Mouse (Mus musculus): Measurements from ENCODE around the gene Cgrrf1. TPM values are rescaled to one million over a fixed set of nuclear protein-coding genes. Genes with fewer than 3 reads are reported as not detected.

The Cgrrf1 gene
- polyA plus RNA-seq, 1 experiment, result 78.5 TPM

- H3K4me3 ChIP-seq (ENCODE audit: control insufficient read depth, low read depth, low read length), result no peak overlapping the region
- TF ChIP-seq POLR2A (IDR thresholded peaks at IDR 0.05; ENCODE audit: control insufficient read depth, low read depth, low read length), result no peak
- TF ChIP-seq CTCF (IDR thresholded peaks at IDR 0.05; ENCODE audit: control insufficient read depth, insufficient read depth, insufficient replicate concordance, low read depth, low read length), result no peak
- no peaks in the 10 kb centered on the region for H3K36me3 ChIP-seq (ENCODE audit: control insufficient read depth, insufficient read depth, low read length)
- H3K27ac ChIP-seq (ENCODE audit: control insufficient read depth, insufficient read depth, low read depth, low read length), result no peak overlapping the region
- no peaks in the 10 kb centered on the region for H3K4me1 ChIP-seq (ENCODE audit: control insufficient read depth, insufficient read depth, low read length)
- H3K27me3 ChIP-seq (ENCODE audit: control insufficient read depth, insufficient read depth, low read length), result no peaks in the 10 kb centered on the region
Observed at GRCm38 (mm10) chr14:46848736-46849135, 16.8 kb downstream of the Cgrrf1 start.

GRCm38 (mm10) chr14:46849769-46850168, 17.8 kb downstream of the Cgrrf1 start:
- Histone ChIP-seq H3K27ac (ENCODE audit: control insufficient read depth, insufficient read depth, low read depth, low read length) (no peak overlapping the region), H3K36me3 (ENCODE audit: control insufficient read depth, insufficient read depth, low read length) (no peaks in the 10 kb centered on the region), H3K4me1 (ENCODE audit: control insufficient read depth, insufficient read depth, low read length) (no peaks in the 10 kb centered on the region), H3K4me3 (ENCODE audit: control insufficient read depth, low read depth, low read length) (no peak overlapping the region), H3K27me3 (ENCODE audit: control insufficient read depth, insufficient read depth, low read length) (no peaks in the 10 kb centered on the region)
- TF ChIP-seq CTCF (IDR thresholded peaks at IDR 0.05; ENCODE audit: control insufficient read depth, insufficient read depth, insufficient replicate concordance, low read depth, low read length), result no peak
- no peak for TF ChIP-seq POLR2A (IDR thresholded peaks at IDR 0.05; ENCODE audit: control insufficient read depth, low read depth, low read length)

- no peaks in the 10 kb centered on the region for H3K4me1 ChIP-seq (ENCODE audit: control insufficient read depth, insufficient read depth, low read length)
- TF ChIP-seq POLR2A (IDR thresholded peaks at IDR 0.05; ENCODE audit: control insufficient read depth, low read depth, low read length), result no peak
- TF ChIP-seq CTCF (IDR thresholded peaks at IDR 0.05; ENCODE audit: control insufficient read depth, insufficient read depth, insufficient replicate concordance, low read depth, low read length), result no peak
- no peaks in the 10 kb centered on the region for H3K27me3 ChIP-seq (ENCODE audit: control insufficient read depth, insufficient read depth, low read length)
- no peak overlapping the region for H3K4me3 ChIP-seq (ENCODE audit: control insufficient read depth, low read depth, low read length)
- no peak overlapping the region for H3K27ac ChIP-seq (ENCODE audit: control insufficient read depth, insufficient read depth, low read depth, low read length)
- no peaks in the 10 kb centered on the region for H3K36me3 ChIP-seq (ENCODE audit: control insufficient read depth, insufficient read depth, low read length)
Observed at GRCm38 (mm10) chr14:46853677-46854076, 21.8 kb downstream of the Cgrrf1 start.

- Histone ChIP-seq H3K4me1 (ENCODE audit: control insufficient read depth, insufficient read depth, low read length) (no peaks in the 10 kb centered on the region), H3K27ac (ENCODE audit: control insufficient read depth, insufficient read depth, low read depth, low read length) (no peak overlapping the region), H3K4me3 (ENCODE audit: control insufficient read depth, low read depth, low read length) (no peak overlapping the region), H3K27me3 (ENCODE audit: control insufficient read depth, insufficient read depth, low read length) (no peaks in the 10 kb centered on the region), H3K36me3 (ENCODE audit: control insufficient read depth, insufficient read depth, low read length) (no peaks in the 10 kb centered on the region)
- TF ChIP-seq CTCF (IDR thresholded peaks at IDR 0.05; ENCODE audit: control insufficient read depth, insufficient read depth, insufficient replicate concordance, low read depth, low read length), result no peak
- TF ChIP-seq POLR2A (IDR thresholded peaks at IDR 0.05; ENCODE audit: control insufficient read depth, low read depth, low read length), result no peak
Observed at GRCm38 (mm10) chr14:46862922-46863321, 31.0 kb downstream of the Cgrrf1 start.

GRCm38 (mm10) chr14:46880935-46881334, 49.0 kb downstream of the Cgrrf1 start:
- H3K27ac ChIP-seq (ENCODE audit: control insufficient read depth, insufficient read depth, low read depth, low read length), result no peak overlapping the region
- peaks cover 3% of the 10 kb centered on the region for H3K27me3 ChIP-seq (ENCODE audit: control insufficient read depth, insufficient read depth, low read length)
- peaks cover 24% of the 10 kb centered on the region for H3K4me1 ChIP-seq (ENCODE audit: control insufficient read depth, insufficient read depth, low read length)
- H3K36me3 ChIP-seq (ENCODE audit: control insufficient read depth, insufficient read depth, low read length), result no peaks in the 10 kb centered on the region
- TF ChIP-seq CTCF (IDR thresholded peaks at IDR 0.05; ENCODE audit: control insufficient read depth, insufficient read depth, insufficient replicate concordance, low read depth, low read length) (peak; percentile 69; the same call in 1 of the 2 replicates), POLR2A (IDR thresholded peaks at IDR 0.05; ENCODE audit: control insufficient read depth, low read depth, low read length) (no peak)
- no peak overlapping the region for H3K4me3 ChIP-seq (ENCODE audit: control insufficient read depth, low read depth, low read length)

GRCm38 (mm10) chr14:46881581-46882430, 49.9 kb downstream of the Cgrrf1 start:
- Histone ChIP-seq H3K27me3 (ENCODE audit: control insufficient read depth, insufficient read depth, low read length) (peaks cover 3% of the 10 kb centered on the region), H3K27ac (ENCODE audit: control insufficient read depth, insufficient read depth, low read depth, low read length) (no peak overlapping the region), H3K4me1 (ENCODE audit: control insufficient read depth, insufficient read depth, low read length) (peaks cover 24% of the 10 kb centered on the region), H3K36me3 (ENCODE audit: control insufficient read depth, insufficient read depth, low read length) (no peaks in the 10 kb centered on the region), H3K4me3 (ENCODE audit: control insufficient read depth, low read depth, low read length) (peak overlapping the region; percentile 58)
- no peak for TF ChIP-seq CTCF (IDR thresholded peaks at IDR 0.05; ENCODE audit: control insufficient read depth, insufficient read depth, insufficient replicate concordance, low read depth, low read length)
- no peak for TF ChIP-seq POLR2A (IDR thresholded peaks at IDR 0.05; ENCODE audit: control insufficient read depth, low read depth, low read length)

- peak within 1 kb of the TSS; percentile 58 for H3K4me3 ChIP-seq (ENCODE audit: control insufficient read depth, low read depth, low read length)
- no peaks in the 10 kb centered on the region for H3K36me3 ChIP-seq (ENCODE audit: control insufficient read depth, insufficient read depth, low read length)
- peak within 1 kb of the TSS; percentile 39; the same call in 1 of the 2 replicates for H3K27ac ChIP-seq (ENCODE audit: control insufficient read depth, insufficient read depth, low read depth, low read length)
- H3K4me1 ChIP-seq (ENCODE audit: control insufficient read depth, insufficient read depth, low read length), result peaks cover 24% of the 10 kb centered on the region
- TF ChIP-seq CTCF (IDR thresholded peaks at IDR 0.05; ENCODE audit: control insufficient read depth, insufficient read depth, insufficient replicate concordance, low read depth, low read length) (no peak), POLR2A (IDR thresholded peaks at IDR 0.05; ENCODE audit: control insufficient read depth, low read depth, low read length) (no peak)
- peaks cover 3% of the 10 kb centered on the region for H3K27me3 ChIP-seq (ENCODE audit: control insufficient read depth, insufficient read depth, low read length)
Observed at GRCm38 (mm10) chr14:46882431-46883067, 50.6 kb downstream of the Cgrrf1 start, which contains the start of gene Samd4. Gene Samd4, plus strand, starts transcription at chr14:46882854.
